Mouse (Mus musculus) testis, adult 2 months (tissue): Measurements from ENCODE around the gene Olfr605. TPM values are rescaled to one million over a fixed set of nuclear protein-coding genes. Genes with fewer than 3 reads are reported as not detected.
"Not testable (repeated sequence)": the region's sequence is repeated elsewhere in the genome, so short reads cannot be mapped to it uniquely, and the experiment has no call there.

Source experiments
- H3K27ac ChIP-seq: fragments of 200-500 bp; 2 replicates; pipeline ENCODE4 v1.5.1; 2012; ENCODE audit warnings: low read depth, low read length; ENCODE audit not compliant: control insufficient read depth, insufficient read depth
- H3K27me3 ChIP-seq: fragments of 200-500 bp; 2 replicates; pipeline ENCODE4 v1.6.1; 2012; ENCODE audit warnings: mild to moderate bottlenecking, low read length, moderate library complexity; ENCODE audit not compliant: control insufficient read depth, insufficient read depth
- H3K36me3 ChIP-seq: fragments of 200-500 bp; 2 replicates; pipeline ENCODE4 v1.6.1; 2012; ENCODE audit warnings: mild to moderate bottlenecking, low read length; ENCODE audit not compliant: control insufficient read depth, insufficient read depth
- H3K4me1 ChIP-seq: fragments of 200-500 bp; 2 replicates; pipeline ENCODE4 v1.6.1; 2012; ENCODE audit warnings: low read length; ENCODE audit not compliant: control insufficient read depth, insufficient read depth
- H3K4me3 ChIP-seq: fragments of 200-500 bp; 2 replicates; pipeline ENCODE4 v1.5.1; 2012; ENCODE audit warnings: low read depth, mild to moderate bottlenecking, low read length, moderate library complexity, mixed read lengths; ENCODE audit not compliant: control insufficient read depth
- CTCF ChIP-seq: fragments of 200-500 bp; IDR thresholded peaks from 2 replicates; pipeline ENCODE4 v1.5.1; 2012; ENCODE audit warnings: low read depth, mild to moderate bottlenecking, inconsistent platforms, low read length, moderate library complexity; ENCODE audit not compliant: control insufficient read depth, insufficient read depth, insufficient replicate concordance
- POLR2A ChIP-seq: fragments of 200-500 bp; IDR thresholded peaks from 2 replicates; pipeline ENCODE4 v1.6.1; 2012; ENCODE audit warnings: low read depth, mild to moderate bottlenecking, inconsistent platforms, low read length, moderate library complexity; ENCODE audit not compliant: control insufficient read depth
- polyA plus RNA-seq: library from polyadenylated mRNA; depleted of rRNA; stranded (reverse); fragments of >200 nt; gene quantifications from 2 replicates; pipeline ENCODE4 v1.2.3, GENCODE M21; 2012; rRNA removed

Olfr605 gene
- not detected in 2 replicates for polyA plus RNA-seq

GRCm38 (mm10) chr7:103445339-103445738 is at the start of gene Olfr605:
Gene Olfr605 (minus strand): TSS chr7:103445439.
- Histone ChIP-seq H3K36me3 (no peaks in the 10 kb centered on the region), H3K27ac (no peak within 1 kb of the TSS), H3K4me3 (no peak within 1 kb of the TSS), H3K27me3 (no peaks in the 10 kb centered on the region), H3K4me1 (no peaks in the 10 kb centered on the region)
- TF ChIP-seq POLR2A (no peak), CTCF (no peak)

- not testable (repeated sequence) for H3K27me3 ChIP-seq, H3K4me3 ChIP-seq, H3K27ac ChIP-seq, H3K36me3 ChIP-seq, H3K4me1 ChIP-seq
Measured at GRCm38 (mm10) chr7:103477106-103477505, 31.9 kb upstream of the Olfr605 start.

GRCm38 (mm10) chr7:103469577-103469976 is 24.3 kb upstream of the Olfr605 start, which contains the start of gene Olfr608:
Gene Olfr608 (plus strand): TSS chr7:103469877.
- H3K27me3 ChIP-seq = no peaks in the 10 kb centered on the region
- H3K4me1 ChIP-seq = 0 out of 2 replicates have a peak, but pooled peaks cover 2% of the 10 kb centered on the region
- no peak within 1 kb of the TSS for H3K27ac ChIP-seq
- H3K4me3 ChIP-seq = no peak within 1 kb of the TSS
- H3K36me3 ChIP-seq = no peaks in the 10 kb centered on the region
- TF ChIP-seq POLR2A (no peak), CTCF (no peak)

GRCm38 (mm10) chr7:103460590-103460989 is 15.4 kb upstream of the Olfr605 start:
- Histone ChIP-seq H3K4me3 (no peak overlapping the region), H3K27ac (no peak overlapping the region), H3K36me3 (no peaks in the 10 kb centered on the region), H3K27me3 (no peaks in the 10 kb centered on the region), H3K4me1 (no peaks in the 10 kb centered on the region)
- no peak for TF ChIP-seq POLR2A
- TF ChIP-seq CTCF = no peak

- Histone ChIP-seq H3K36me3 (no peaks in the 10 kb centered on the region), H3K27me3 (no peaks in the 10 kb centered on the region), H3K4me1 (no peaks in the 10 kb centered on the region), H3K4me3 (no peak within 1 kb of the TSS), H3K27ac (no peak within 1 kb of the TSS)
- TF ChIP-seq CTCF (no peak), POLR2A (no peak)
Measured at GRCm38 (mm10) chr7:103448746-103449145, 3.5 kb upstream of the Olfr605 start, which contains the start of gene Olfr606. Gene Olfr606 (plus strand): TSS chr7:103449046.

- H3K27me3 ChIP-seq, H3K27ac ChIP-seq, H3K4me1 ChIP-seq, H3K4me3 ChIP-seq, H3K36me3 ChIP-seq: not testable (repeated sequence)
Measured at GRCm38 (mm10) chr7:103414772-103415171, 30.5 kb downstream of the Olfr605 start, which contains the start of gene Usp17lc. Gene Usp17lc (plus strand): TSS chr7:103415072.

GRCm38 (mm10) chr7:103406521-103407055 is 38.7 kb downstream of the Olfr605 start:
- H3K36me3 ChIP-seq, H3K27me3 ChIP-seq, H3K4me3 ChIP-seq, H3K27ac ChIP-seq, H3K4me1 ChIP-seq: not testable (repeated sequence)

GRCm38 (mm10) chr7:103398981-103399380 is 46.3 kb downstream of the Olfr605 start:
- no peak overlapping the region for H3K27ac ChIP-seq
- H3K27me3 ChIP-seq = no peaks in the 10 kb centered on the region
- no peak for TF ChIP-seq POLR2A
- TF ChIP-seq CTCF = no peak
- H3K4me3 ChIP-seq = no peak overlapping the region
- H3K36me3 ChIP-seq = no peaks in the 10 kb centered on the region
- H3K4me1 ChIP-seq = no peaks in the 10 kb centered on the region

GRCm38 (mm10) chr7:103397758-103398157 is 47.5 kb downstream of the Olfr605 start:
- no peak for TF ChIP-seq CTCF
- TF ChIP-seq POLR2A = no peak
- Histone ChIP-seq H3K4me3 (no peak overlapping the region), H3K27ac (no peak overlapping the region), H3K36me3 (no peaks in the 10 kb centered on the region), H3K4me1 (no peaks in the 10 kb centered on the region), H3K27me3 (no peaks in the 10 kb centered on the region)

Other genes starting within 250 kb of the Olfr605 start
- gene Olfr593, start 233.6 kb downstream of the Olfr605 start, polyA plus RNA-seq = not detected in 2 replicates
- gene Olfr594, start 228.4 kb downstream of the Olfr605 start, polyA plus RNA-seq = not detected in 2 replicates
- not detected in 2 replicates for gene Usp17ld, start 192.9 kb downstream of the Olfr605 start, polyA plus RNA-seq
- gene Olfr596, start 139.8 kb downstream of the Olfr605 start, polyA plus RNA-seq = not detected in 2 replicates
- gene Olfr597, start 129.1 kb downstream of the Olfr605 start, polyA plus RNA-seq = not detected in 2 replicates
- gene Olfr598, start 121.9 kb downstream of the Olfr605 start, polyA plus RNA-seq = not detected in 2 replicates
- not detected in 2 replicates for gene Olfr599, start 109.5 kb downstream of the Olfr605 start, polyA plus RNA-seq
- not detected in 2 replicates for gene Olfr600, start 95.8 kb downstream of the Olfr605 start, polyA plus RNA-seq
- gene Olfr601, start 82.8 kb downstream of the Olfr605 start, polyA plus RNA-seq = not detected in 2 replicates
- 0.11 TPM in 1 of 2 replicates, not detected in the other for gene Olfr603, start 59.3 kb downstream of the Olfr605 start, polyA plus RNA-seq
- gene Usp17lc, start 30.4 kb downstream of the Olfr605 start, polyA plus RNA-seq = not detected in 2 replicates
- gene Olfr606, start 3.6 kb upstream of the Olfr605 start, polyA plus RNA-seq = not detected in 2 replicates
- gene Olfr607, start 18.7 kb upstream of the Olfr605 start, polyA plus RNA-seq = not detected in 2 replicates
- not detected in 2 replicates for gene Olfr608, start 24.4 kb upstream of the Olfr605 start, polyA plus RNA-seq
- gene Olfr609, start 52.6 kb upstream of the Olfr605 start, polyA plus RNA-seq = not detected in 2 replicates
- gene Olfr610, start 66.7 kb upstream of the Olfr605 start, polyA plus RNA-seq = 0.14 TPM in 1 of 2 replicates, not detected in the other
- 0.15 TPM in 1 of 2 replicates, not detected in the other for gene Olfr611, start 75.4 kb upstream of the Olfr605 start, polyA plus RNA-seq
- gene Olfr612, start 97.3 kb upstream of the Olfr605 start, polyA plus RNA-seq = not detected in 2 replicates
- not detected in 2 replicates for gene Olfr613, start 102.6 kb upstream of the Olfr605 start, polyA plus RNA-seq
- gene Olfr615, start 110.6 kb upstream of the Olfr605 start, polyA plus RNA-seq = not detected in 2 replicates
- gene Olfr616, start 123.7 kb upstream of the Olfr605 start, polyA plus RNA-seq = 0.22 and 0.25 TPM in 2 replicates
- gene Olfr617, start 127.6 kb upstream of the Olfr605 start, polyA plus RNA-seq = not detected in 2 replicates
- not detected in 2 replicates for gene Olfr618, start 144.7 kb upstream of the Olfr605 start, polyA plus RNA-seq
- not detected in 2 replicates for gene Olfr619, start 155.1 kb upstream of the Olfr605 start, polyA plus RNA-seq
- gene Olfr620, start 167.1 kb upstream of the Olfr605 start, polyA plus RNA-seq = not detected in 2 replicates
- gene Olfr622, start 197.3 kb upstream of the Olfr605 start, polyA plus RNA-seq = not detected in 2 replicates
- gene Olfr623, start 218.3 kb upstream of the Olfr605 start, polyA plus RNA-seq = not detected in 2 replicates
- 0.02 TPM in 1 of 2 replicates, not detected in the other for gene Olfr624, start 225.8 kb upstream of the Olfr605 start, polyA plus RNA-seq
- not detected in 2 replicates for gene Olfr625-ps1, start 237.3 kb upstream of the Olfr605 start, polyA plus RNA-seq